Mouse (Mus musculus): ENCODE data around the gene Gm16181. TPM values are rescaled to one million over a fixed set of nuclear protein-coding genes. Genes with fewer than 3 reads are reported as not detected.

Gm16181 gene
- polyA plus RNA-seq, 1 experiment from 2014 or later: 0.41 TPM

GRCm38 (mm10) chr17:35244999-35245398 is 24.4 kb downstream of the Gm16181 start:
- ATAC-seq (ENCODE audit: insufficient number of reproducible peaks, low FRiP score, low TSS enrichment, low read depth): no peak
- no peak overlapping the region for H3K4me3 ChIP-seq

GRCm38 (mm10) chr17:35245731-35246623 is 25.3 kb downstream of the Gm16181 start:
- ATAC-seq (ENCODE audit: insufficient number of reproducible peaks, low FRiP score, low TSS enrichment, low read depth): no peak
- 77% methylated on average over 15 of the region's 15 CpGs for WGBS
- no peak overlapping the region for H3K4me2 ChIP-seq

More at GRCm38 (mm10) chr17:35244999-35245398, 24.4 kb downstream of the Gm16181 start:
- WGBS: 76% methylated on average over 2 of the region's 2 CpGs
- Histone ChIP-seq H3K36me3 (peaks cover 65% of the 10 kb centered on the region), H3K27ac (no peak overlapping the region), H3K9me3 (no peaks in the 10 kb centered on the region), H3K9ac (no peak overlapping the region), H3K4me1 (peaks cover 47% of the 10 kb centered on the region), H3K4me2 (peak overlapping the region; percentile 12; the same call in 1 of the 2 replicates), H3K27me3 (no peaks in the 10 kb centered on the region)

GRCm38 (mm10) chr17:35247144-35247543 is 26.5 kb downstream of the Gm16181 start:
- H3K27ac ChIP-seq: no peak overlapping the region
- no peak overlapping the region for H3K4me3 ChIP-seq
- no peaks in the 10 kb centered on the region for H3K9me3 ChIP-seq
- no peak overlapping the region for H3K4me2 ChIP-seq
- WGBS: 87% methylated on average over 7 of the region's 7 CpGs
- no peak overlapping the region for H3K9ac ChIP-seq
- peaks cover 36% of the 10 kb centered on the region for H3K4me1 ChIP-seq
- no peaks in the 10 kb centered on the region for H3K27me3 ChIP-seq
- peaks cover 85% of the 10 kb centered on the region for H3K36me3 ChIP-seq
- ATAC-seq (ENCODE audit: insufficient number of reproducible peaks, low FRiP score, low TSS enrichment, low read depth): no peak

More at GRCm38 (mm10) chr17:35245731-35246623, 25.3 kb downstream of the Gm16181 start:
- no peak overlapping the region for H3K27ac ChIP-seq
- H3K9ac ChIP-seq: no peak overlapping the region
- no peaks in the 10 kb centered on the region for H3K27me3 ChIP-seq
- H3K4me1 ChIP-seq: peaks cover 38% of the 10 kb centered on the region
- H3K9me3 ChIP-seq: no peaks in the 10 kb centered on the region
- H3K36me3 ChIP-seq: peaks cover 75% of the 10 kb centered on the region
- no peak overlapping the region for H3K4me3 ChIP-seq

DNA sequence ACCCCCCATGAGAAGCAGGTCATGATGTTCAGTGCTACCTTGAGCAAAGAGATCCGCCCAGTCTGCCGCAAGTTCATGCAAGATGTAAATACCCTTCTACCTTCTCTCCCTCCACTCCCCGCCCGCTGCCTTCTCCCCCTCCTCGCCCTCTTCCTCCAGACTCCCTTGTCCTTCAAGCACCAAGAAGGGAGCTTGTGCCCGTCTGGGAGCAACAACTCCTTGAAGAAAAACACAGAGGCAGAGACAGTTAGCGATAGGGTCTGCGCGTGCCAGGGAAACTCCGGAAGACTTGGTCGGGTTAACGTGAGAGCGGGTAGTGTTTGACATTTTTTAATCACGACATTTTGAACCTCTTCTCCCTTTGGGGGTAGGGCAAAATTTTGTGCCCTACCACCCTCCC is 28.4 kb downstream of the Gm16181 start:
- no peak overlapping the region for H3K4me2 ChIP-seq
- no peaks in the 10 kb centered on the region for H3K27me3 ChIP-seq
- H3K36me3 ChIP-seq: peaks cover 98% of the 10 kb centered on the region
- ATAC-seq (ENCODE audit: insufficient number of reproducible peaks, low FRiP score, low TSS enrichment, low read depth): no peak
- WGBS: 88% methylated on average over 14 of the region's 14 CpGs
- no peak overlapping the region for H3K4me3 ChIP-seq
- no peak overlapping the region for H3K9ac ChIP-seq
- H3K27ac ChIP-seq: no peak overlapping the region
- H3K4me1 ChIP-seq: peaks cover 25% of the 10 kb centered on the region
- no peaks in the 10 kb centered on the region for H3K9me3 ChIP-seq

DNA sequence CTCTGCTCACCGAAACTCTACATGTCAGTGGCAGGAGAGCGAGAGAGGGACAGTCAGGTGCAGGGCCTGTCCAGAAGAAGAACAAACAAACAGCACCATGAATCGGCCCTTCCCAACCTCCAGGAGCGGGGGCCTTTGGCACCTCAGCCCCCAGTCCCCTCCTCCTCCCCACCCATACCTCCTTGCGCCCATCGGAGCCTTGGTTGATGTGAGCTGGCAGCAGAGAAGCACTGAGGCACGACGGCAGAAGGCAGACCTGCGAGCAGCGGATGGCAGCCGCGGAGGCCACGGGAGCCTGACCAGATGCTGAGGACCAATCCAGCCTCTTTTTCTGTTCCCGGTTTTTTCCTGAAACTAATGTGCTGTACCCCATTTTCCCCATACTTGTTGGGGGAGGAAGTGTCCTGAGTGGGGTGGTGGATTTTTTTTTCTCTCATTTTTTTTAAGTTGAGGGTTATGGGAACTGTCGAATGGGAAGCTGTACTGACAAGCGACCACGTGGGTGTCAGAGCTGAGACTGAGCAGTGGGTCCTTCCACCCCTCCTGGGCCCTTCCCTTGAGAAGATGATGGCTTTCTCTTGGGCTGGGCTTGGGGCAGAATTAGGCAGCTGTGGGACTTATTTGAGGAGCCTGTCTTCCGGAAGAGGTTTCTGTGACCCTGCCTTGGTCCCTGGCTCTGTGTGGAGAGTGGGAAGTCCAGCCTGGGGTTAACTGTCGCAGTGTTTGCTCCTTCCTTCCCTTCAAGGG is 29.0 kb downstream of the Gm16181 start:
- Histone ChIP-seq H3K36me3 (peaks cover 94% of the 10 kb centered on the region), H3K27ac (no peak overlapping the region), H3K4me1 (peaks cover 18% of the 10 kb centered on the region), H3K4me2 (no peak overlapping the region), H3K4me3 (no peak overlapping the region), H3K9me3 (no peaks in the 10 kb centered on the region), H3K9ac (no peak overlapping the region), H3K27me3 (no peaks in the 10 kb centered on the region)
- ATAC-seq (ENCODE audit: insufficient number of reproducible peaks, low FRiP score, low TSS enrichment, low read depth): no peak
- WGBS: 90% methylated on average over 19 of the region's 19 CpGs

DNA sequence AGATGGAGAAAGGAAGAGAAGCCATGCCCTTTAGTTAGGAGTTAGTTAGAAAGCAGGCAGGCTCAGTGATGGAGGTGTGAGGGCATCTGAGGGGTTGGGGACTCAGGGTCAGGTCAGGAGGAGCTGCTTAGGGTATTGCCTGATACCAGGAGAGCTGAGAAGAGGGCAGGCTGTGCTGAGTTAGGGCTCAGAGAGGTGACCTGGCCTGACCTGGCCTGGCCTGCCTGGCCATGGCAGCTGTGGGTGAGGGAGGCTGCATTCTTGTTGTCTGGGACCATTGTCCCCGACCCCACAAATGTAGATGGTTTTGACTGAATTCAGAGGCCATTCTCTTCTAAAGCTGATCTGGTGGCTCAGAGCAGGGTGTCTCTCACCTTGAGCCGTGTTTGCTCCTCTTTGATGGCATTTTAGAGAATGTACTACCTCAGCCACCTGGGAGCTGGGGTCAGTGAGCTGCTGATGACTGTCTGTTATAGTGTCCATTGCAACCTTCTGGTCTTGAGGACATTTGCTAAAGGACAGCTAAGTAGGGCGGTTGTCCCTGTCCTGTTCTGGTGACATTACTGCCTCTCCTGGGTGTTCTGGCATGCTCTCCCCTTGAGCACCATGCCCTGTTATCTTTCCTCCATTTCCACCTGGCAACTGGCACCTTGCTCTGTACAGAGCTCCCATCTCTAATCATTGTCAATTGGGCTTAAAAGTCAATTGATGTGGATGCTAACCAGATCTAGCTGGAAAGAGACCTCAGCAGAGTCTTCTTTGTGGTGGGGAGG is 29.9 kb downstream of the Gm16181 start:
- no peak overlapping the region for H3K9ac ChIP-seq
- ATAC-seq (ENCODE audit: insufficient number of reproducible peaks, low FRiP score, low TSS enrichment, low read depth): no peak
- peaks cover 85% of the 10 kb centered on the region for H3K36me3 ChIP-seq
- H3K27ac ChIP-seq: no peak overlapping the region
- H3K4me1 ChIP-seq: peaks cover 9% of the 10 kb centered on the region
- H3K4me2 ChIP-seq: no peak overlapping the region
- no peaks in the 10 kb centered on the region for H3K9me3 ChIP-seq
- no peak overlapping the region for H3K4me3 ChIP-seq
- no peaks in the 10 kb centered on the region for H3K27me3 ChIP-seq
- 86% methylated on average over 3 of the region's 3 CpGs for WGBS

- Histone ChIP-seq H3K27ac (no peak overlapping the region), H3K4me2 (no peak overlapping the region), H3K9me3 (no peaks in the 10 kb centered on the region), H3K4me3 (no peak overlapping the region), H3K4me1 (peaks cover 2% of the 10 kb centered on the region; the same call in 1 of the 2 replicates), H3K9ac (no peak overlapping the region), H3K36me3 (peaks cover 78% of the 10 kb centered on the region), H3K27me3 (no peaks in the 10 kb centered on the region)
- 84% methylated on average over 15 of the region's 15 CpGs for WGBS
- no peak for ATAC-seq (ENCODE audit: insufficient number of reproducible peaks, low FRiP score, low TSS enrichment, low read depth)
These were observed 30.6 kb downstream of the Gm16181 start for GRCm38 (mm10) chr17:35251162-35251719.

- Histone ChIP-seq H3K9ac (no peak overlapping the region), H3K9me3 (no peaks in the 10 kb centered on the region), H3K27me3 (no peaks in the 10 kb centered on the region), H3K36me3 (peaks cover 71% of the 10 kb centered on the region), H3K4me2 (no peak overlapping the region), H3K27ac (peak overlapping the region; percentile 18; the same call in 1 of the 2 replicates), H3K4me3 (no peak overlapping the region), H3K4me1 (no peaks in the 10 kb centered on the region)
- 71% methylated on average over 5 of the region's 5 CpGs for WGBS
- ATAC-seq (ENCODE audit: insufficient number of reproducible peaks, low FRiP score, low TSS enrichment, low read depth): no peak
These were observed 31.3 kb downstream of the Gm16181 start for GRCm38 (mm10) chr17:35251981-35252380.

- no peak overlapping the region for H3K4me3 ChIP-seq
- WGBS: 82% methylated on average over 18 of the region's 18 CpGs
- no peaks in the 10 kb centered on the region for H3K9me3 ChIP-seq
- peaks cover 63% of the 10 kb centered on the region for H3K36me3 ChIP-seq
- ATAC-seq (ENCODE audit: insufficient number of reproducible peaks, low FRiP score, low TSS enrichment, low read depth): no peak
- no peak overlapping the region for H3K9ac ChIP-seq
- 0 out of 2 replicates have a peak, but pooled peaks cover under 1% of the 10 kb centered on the region for H3K27me3 ChIP-seq
- peaks cover 1% of the 10 kb centered on the region; the same call in 1 of the 2 replicates for H3K4me1 ChIP-seq
- no peak overlapping the region for H3K27ac ChIP-seq
- H3K4me2 ChIP-seq: no peak overlapping the region
These were observed 32.1 kb downstream of the Gm16181 start for GRCm38 (mm10) chr17:35252619-35253292.

DNA sequence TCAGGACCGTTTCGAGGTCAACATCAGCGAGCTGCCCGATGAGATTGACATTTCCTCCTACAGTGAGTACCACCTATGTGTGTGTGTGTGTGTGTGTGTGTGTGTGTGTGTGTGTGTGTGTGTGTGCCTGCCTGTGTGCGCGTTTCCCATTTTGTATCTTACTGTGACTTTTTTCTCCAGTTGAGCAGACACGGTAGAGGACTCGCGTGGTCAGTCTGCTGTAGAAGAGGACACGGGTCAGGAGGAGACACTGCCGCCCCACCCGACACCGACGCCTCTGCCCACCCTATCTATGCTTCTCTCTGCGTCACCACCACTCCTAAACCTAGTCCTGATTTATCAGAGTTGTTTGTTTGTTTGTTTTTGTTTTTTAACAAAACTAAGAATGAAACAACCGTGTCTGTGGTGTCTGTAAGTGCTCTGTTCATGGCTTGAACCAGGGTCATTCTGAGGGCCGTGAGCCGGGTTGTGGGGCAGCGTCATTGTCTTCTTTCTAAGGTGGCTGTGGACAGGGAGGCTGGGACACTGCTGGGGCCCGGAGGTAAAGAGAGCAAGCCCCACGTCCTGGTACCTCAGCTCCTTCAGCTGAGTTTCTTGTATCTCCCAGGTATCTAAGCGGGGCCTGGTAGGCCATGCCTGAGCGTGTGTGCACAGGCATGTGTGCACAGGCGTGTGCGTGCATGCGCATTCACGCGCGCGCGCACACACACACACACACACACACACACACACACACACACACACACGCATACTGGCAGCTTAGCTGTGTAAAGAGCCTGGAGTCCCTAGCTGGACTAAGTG is 32.9 kb downstream of the Gm16181 start:
- Histone ChIP-seq H3K27me3 (0 out of 2 replicates have a peak, but pooled peaks cover 3% of the 10 kb centered on the region), H3K4me3 (no peak overlapping the region), H3K36me3 (peaks cover 56% of the 10 kb centered on the region), H3K27ac (no peak overlapping the region), H3K9ac (no peak overlapping the region), H3K4me1 (peaks cover 5% of the 10 kb centered on the region; the same call in 1 of the 2 replicates), H3K4me2 (no peak overlapping the region), H3K9me3 (no peaks in the 10 kb centered on the region)
- WGBS: 88% methylated on average over 32 of the region's 32 CpGs
- ATAC-seq (ENCODE audit: insufficient number of reproducible peaks, low FRiP score, low TSS enrichment, low read depth): 0 out of 2 replicates have a peak, but pooled peaks have one; percentile 11

Data from limb, embryonic 15.5 days (tissue).